Mouse (Mus musculus): ENCODE measurements at regions not wholly inside any gene's neighbourhood (a gene's known extent, or its start where the extent isn't known, plus 50 kb on each side); places are given as distances from the start of the nearest gene placed in this dataset.

DNA sequence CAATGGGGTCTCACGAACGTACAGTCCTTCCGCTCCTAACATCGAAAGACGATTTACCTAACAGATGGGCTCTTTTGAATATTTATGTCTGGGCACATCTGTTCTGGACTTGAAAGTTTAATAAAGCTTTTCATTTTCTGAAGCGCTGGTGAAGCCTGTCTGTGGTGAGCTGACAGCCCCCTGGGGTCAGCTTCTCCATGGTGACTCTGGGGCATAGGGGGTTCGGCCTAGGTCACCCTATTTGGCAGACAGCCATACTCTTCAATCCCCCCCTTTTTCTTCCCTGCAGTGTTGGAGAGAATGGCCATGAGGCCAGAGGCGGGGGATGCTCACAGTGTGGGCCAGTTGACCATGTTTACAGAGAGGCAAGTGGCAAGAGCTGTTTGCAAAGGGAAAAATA lies 232.8 kb downstream of the Slc4a3 start:
- TF ChIP-seq CTCF (IDR thresholded peaks at IDR 0.05; ENCODE audit: low read depth) (no peak), EP300 (optimal IDR thresholded peaks at IDR 0.05) (no peak)

All from stomach, postnatal 0 days (tissue).